Mouse (Mus musculus) 416B (cell line): ENCODE data around the gene Rad23a.
"Not testable (repeated sequence)": the region's sequence is repeated elsewhere in the genome, so short reads cannot be mapped to it uniquely, and the experiment has no call there.

Source experiments
- DNase-seq: peaks from one replicate; pipeline ENCODE4 v3.0.0; 2011; ENCODE audit warnings: low read depth

The Rad23a gene

DNA sequence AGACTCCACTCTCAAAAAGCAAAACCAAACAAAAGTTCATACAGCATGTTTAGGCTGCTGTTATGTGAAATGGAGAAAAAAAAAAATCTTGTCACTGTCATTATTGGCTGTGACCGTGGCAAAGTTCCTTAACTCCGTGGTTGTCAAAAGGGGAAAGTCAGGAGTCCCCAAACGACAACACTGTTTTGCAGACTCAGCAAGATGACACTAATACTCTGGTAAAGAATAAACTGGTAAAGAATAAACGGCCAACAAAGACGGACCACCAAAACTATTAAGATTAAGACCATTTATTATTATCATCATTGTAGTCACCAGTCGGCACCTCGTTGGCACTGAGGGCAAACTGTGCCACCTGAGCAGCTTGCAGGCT, 604 bp downstream of the Rad23a start:
- no peak for DNase-seq

- DNase-seq = no peak
Measured at GRCm38 (mm10) chr8:84839411-84839810, 1.1 kb downstream of the Rad23a start.

DNA sequence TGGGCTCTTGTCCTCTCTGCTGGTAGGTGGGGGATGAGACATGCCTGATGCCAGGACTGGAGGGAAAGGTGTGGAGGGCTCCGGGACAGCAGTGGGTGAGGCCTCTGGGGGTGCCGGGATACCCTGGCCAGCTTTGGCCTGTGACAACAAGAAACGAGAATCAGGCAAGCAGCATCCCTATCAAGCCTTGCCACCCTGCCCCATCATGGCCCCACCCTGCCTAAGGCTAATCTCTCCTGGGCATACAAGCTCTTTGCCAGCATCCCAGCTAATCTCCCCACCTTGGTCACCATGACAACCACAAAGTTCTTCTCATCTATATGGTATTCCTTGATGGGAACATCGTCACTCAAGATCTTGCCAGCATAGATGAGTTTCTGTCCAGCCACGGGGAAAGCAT, 2.0 kb downstream of the Rad23a start:
- DNase-seq = no peak

- no peak for DNase-seq
Measured at GRCm38 (mm10) chr8:84837912-84838470, 2.5 kb downstream of the Rad23a start.

DNA sequence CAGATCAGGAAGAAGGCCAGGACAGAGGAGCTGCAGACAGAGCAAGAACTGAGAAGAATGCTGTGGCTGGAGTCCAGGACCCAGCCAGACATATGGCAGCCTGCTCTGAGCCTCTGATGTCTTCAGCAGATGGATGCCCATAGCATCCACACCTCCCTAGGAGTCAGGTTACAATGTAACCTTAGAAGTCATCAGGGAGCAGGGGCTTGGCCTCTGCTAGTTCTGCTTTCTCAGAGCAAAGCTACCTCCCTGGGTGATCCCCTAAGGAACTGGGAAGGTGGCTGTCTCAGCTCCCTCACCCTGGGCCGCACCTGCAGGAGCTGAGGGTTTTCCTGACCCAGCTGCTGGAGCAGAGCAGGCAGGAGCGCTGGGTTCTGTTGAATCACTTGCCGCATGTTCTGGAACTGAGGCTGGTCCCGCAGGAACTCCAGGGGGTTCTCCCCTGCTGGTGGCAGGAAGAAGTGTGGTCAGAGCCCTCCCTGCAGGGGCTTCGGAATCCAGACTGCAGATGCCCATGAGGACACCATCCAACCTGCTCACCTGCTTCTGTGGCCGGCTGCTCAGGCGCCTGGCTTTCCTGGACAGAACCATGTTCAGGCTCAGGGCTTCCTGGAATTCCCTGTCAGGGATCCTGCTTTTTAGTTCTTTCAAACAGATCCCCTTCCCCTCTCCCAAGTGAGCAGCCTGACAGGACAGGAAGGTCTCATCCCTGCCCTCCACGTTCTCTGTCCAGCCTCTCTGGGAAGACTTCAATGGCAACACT, 3.1 kb downstream of the Rad23a start:
- peak; percentile 59 for DNase-seq

DNA sequence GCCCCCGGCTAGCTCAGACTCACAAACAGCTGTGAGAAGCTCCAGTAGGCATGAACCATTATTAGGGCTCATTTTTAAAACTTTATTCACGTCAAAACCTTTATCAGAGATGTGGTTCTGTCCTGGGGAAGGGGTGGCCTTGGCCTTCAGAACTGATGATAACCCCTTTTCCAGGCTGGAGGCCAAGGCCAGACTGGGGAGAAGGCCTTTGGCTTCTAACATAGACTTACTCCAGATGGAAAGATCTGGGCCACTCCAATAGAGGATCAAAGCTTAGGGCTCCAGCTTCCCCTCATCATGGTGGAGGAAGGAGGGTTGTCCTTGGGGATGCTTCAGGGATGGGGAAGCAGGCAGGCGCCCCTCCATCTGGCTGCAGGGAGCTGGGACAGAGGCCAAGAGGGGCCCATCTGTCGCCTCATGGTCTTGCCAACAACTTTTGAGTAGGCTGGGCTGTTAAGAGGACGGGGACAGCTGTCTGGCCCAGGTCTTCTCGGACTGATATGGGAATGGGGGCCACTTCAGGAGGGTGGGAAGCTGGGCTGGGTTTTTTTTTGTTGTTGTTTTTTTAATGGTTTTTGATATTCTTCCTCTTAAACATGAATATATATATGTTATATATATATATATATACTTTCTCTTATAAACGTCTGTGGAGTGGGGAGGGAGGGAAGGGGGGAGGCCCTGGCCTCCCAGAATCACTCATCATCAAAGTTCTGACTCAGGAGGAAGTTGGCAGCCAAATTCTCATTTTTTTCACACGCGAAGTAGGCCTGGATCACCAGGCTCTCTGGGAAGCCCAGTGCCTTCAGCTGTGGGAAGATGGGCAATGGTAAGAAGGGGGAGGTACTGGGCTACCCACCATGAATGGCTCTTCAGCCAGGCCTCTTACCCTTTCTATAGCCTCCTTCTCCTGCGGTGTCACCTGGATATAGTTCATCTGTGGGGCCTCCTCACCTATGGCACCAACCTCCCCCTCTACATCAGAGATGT, 5.3 kb downstream of the Rad23a start:
- no peak for DNase-seq

DNA sequence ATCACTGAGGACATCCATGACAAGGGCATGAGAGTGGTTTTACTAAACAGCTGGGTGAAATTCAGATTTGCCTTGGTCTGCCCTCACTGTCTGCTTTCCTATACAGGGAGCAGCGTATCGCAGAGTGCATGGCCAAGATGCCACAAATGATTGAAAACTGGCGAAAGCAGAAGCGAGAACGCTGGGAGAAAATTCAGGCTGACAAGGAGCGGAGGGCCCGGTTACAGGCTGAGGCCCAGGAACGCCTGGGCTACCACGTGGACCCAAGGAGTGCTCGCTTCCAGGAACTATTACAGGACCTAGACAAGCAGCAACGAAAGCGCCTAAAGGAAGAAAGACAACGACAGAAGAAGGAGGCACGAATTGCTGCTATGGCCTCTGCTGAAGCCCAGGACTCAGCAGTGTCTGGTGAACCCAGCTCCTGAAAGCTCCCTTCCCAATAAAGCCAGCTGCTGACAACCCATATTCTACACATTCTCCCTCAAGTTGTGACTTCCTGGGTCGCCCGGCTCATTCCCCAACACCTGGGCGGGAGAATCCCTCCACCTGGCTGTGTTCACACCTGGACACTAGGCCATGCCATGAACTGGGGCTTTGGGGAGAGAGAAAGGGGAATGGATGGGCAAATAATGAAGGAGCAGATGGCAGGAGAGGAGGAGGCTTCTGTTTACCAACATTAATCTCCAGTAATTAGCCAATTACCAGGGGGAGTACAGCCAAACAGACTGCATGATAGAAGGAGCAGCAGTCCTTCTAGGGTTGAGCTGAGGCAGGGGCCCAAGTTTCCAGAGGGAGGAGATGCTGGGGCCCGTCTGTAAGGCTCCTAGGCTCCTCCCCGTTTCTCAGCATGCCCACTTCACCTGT, 6.2 kb downstream of the Rad23a start:
- DNase-seq = no peak

DNA sequence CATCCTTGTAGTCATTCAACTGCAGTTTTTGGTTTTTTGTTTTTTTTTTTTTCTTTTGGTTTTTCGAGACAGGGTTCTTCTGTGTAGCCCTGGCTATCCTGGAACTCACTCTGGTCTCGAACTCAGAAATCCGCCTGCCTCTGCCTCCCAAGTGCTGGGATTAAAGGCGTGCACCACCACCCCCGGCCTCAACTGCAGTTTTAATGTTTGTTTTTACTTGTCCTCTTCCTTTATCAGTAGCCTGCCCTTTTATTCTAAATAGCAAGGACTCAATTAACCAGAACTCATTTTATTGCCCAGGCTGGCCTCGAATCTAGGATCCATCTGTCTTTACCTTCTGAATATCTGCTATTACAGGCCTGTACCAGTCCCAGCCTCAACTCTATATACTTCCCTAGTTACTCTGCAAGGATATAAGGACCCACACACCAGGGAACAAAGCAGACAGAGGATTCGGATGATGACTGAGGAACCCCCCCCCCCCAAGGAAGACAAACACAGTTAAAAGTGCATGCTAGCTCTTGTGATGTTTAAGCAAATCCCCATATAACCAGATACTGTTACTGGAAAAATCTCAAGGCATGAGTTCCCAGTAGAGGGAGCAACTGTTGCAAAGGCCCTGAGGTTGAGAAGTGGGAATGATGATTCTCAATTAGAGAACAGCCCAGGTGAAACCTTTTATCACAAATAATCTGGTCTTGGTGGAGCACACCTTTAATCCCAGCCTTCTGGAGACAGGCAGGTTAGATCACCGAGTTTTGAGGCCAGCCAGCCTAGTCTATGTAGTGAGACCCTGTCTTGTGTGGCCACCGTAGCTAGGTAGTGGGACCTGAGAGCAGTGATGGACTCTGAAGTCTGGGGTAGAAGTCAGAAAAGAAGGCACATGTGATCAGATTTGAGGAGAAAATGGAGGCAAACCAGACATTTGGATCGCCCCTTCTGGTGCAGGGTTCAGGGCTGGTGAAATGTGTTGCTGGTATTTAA, 7.4 kb downstream of the Rad23a start:
- DNase-seq = peak; percentile 53

GRCm38 (mm10) chr8:84832034-84832717, 8.3 kb downstream of the Rad23a start:
- peak; percentile 78 for DNase-seq

DNA sequence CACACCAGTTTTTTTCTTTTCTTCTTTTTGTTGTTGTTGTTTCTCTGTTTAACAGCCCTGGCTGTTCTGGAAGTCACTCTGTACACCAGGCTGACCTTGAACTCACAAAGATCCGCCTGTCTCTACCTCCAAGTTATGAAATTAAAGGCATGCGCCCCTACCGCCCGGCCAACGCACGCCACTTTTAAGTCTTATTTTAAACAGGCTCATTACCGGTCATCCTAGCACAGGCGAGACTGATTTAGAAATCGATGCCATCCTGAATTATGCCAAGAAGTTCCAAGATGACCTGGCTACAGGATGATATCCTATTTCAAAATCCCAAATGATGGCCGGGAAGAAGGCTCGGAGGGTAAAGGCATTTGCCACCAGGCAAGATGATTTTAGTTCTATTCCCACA, 9.0 kb downstream of the Rad23a start, which contains the start of gene Gadd45gip1:
TSS of gene Gadd45gip1 (plus strand) at position 33 of the 400 bp plus-strand sequence.
- DNase-seq = peak; percentile 93

DNA sequence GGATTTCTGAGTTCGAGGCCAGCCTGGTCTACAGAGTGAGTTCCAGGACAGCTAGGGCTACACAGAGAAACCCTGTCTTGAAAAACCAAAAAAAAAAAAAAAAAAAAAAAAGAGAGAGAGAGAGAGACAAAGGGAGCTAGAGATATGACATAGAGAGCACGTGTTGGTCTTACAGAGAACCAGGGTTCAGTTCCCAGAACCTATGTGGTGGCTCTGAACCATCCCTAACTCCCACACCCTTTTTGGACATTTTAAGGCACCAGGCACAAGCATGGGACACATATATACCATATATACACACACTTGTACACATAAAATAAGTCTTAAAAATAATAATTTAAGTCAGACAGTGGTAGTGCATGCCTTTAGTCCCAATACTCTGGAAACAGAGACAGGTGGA, 13.9 kb downstream of the Rad23a start:
- not testable (repeated sequence) for DNase-seq

DNA sequence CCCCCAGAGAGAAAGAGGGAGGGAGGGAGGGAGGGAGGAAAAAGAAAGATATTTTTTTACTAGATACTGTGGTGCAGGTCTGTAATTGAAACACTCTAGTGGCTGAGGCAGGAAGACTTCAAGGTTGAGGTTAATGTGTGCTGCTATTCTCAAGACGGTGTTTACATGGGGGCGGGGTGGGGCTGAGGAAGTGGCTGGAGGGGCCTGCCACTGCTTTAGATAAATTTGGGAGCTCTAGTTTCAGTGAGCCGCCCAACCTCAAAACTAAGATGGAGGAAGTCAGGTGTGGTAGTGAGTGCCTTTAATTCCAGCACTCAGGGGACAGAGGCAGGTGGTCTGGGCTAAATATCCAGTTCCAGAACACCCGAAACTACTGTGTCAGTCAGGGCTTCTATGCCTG, 14.8 kb downstream of the Rad23a start:
- peak; percentile 94 for DNase-seq

- peak; percentile 84 for DNase-seq
Measured at GRCm38 (mm10) chr8:84823653-84824052, 16.8 kb downstream of the Rad23a start.

GRCm38 (mm10) chr8:84822723-84823122, 17.7 kb downstream of the Rad23a start, which contains the start of gene Dand5:
Gene Dand5, minus strand, starts transcription at chr8:84822823.
- no peak for DNase-seq

DNA sequence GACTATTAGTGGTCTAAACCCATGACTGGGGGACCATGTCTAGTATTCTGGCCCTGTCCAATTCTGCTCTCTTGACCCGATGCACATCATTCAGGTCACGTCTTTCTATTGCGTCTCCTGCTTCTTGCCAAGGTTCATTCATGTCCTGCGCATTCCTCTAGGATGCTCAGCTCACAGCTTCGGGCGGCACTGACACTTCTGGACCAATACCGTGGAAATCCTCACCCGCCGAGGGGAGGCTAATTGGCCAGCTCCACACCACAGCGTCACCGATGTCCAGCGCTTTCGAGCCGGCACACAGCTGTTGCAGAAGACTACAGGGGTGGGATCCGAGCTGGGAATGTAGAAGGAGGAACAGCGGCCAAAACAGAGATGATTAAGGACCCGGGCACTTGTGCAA, 24.3 kb downstream of the Rad23a start:
- DNase-seq = no peak

GRCm38 (mm10) chr8:84815547-84815946, 24.9 kb downstream of the Rad23a start:
- DNase-seq = peak; percentile 88

DNA sequence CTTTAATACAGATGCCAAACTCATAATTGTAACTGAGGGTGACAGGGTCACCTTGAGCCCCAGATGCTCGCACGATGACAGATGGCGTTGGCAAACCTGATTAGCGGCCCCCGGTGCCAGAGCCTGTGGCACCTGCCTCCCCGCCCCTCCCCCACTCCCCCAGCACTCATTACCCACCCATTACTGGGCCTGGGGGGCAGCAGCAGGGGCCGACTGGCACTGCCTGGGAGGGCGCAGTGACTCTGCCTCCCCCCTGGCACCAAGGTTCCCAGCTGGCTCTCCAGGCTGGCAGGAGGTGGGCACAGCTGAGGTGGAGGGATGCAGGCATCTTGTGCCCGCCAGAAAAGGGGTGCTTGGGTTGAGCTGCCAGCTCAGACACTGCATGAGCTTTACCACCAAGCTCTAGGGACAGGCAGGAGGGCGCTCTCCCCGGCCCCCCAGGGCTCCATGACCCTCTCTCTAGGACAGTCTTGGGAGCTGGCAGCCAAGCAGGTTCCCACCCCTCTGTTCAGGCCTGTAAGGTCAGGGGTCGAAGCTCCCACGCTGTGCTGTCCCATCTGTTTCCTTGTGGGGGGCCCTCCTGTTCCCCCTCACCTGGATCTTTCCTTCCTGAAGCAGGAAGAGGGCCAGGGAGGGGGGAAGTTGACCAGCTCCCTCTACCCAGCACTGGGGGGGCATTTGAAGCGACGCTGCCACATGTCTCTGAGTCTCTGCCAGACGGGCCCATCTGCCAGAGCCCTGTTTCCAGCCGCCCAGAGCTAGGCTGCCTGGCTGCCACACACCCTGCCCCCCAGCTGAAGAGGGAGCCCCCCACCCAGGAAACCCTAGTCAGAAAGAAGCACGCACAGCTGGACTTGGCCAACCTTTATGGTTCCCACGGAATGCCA, 25.7 kb downstream of the Rad23a start:
- DNase-seq = no peak

- DNase-seq = no peak
Measured at GRCm38 (mm10) chr8:84814240-84814554, 26.3 kb downstream of the Rad23a start.

- no peak for DNase-seq
Measured at GRCm38 (mm10) chr8:84813830-84814229, 26.6 kb downstream of the Rad23a start.
